Mouse (Mus musculus) heart, adult 2 months (tissue): ENCODE measurements around the gene Sgpp1.

Source experiments
- EP300 ChIP-seq: fragments of 200-500 bp; IDR thresholded peaks from 2 replicates; pipeline ENCODE4 v1.6.1; 2011; ENCODE audit warnings: low read depth, low read length, control low read depth; ENCODE audit not compliant: insufficient read depth
- POLR2A ChIP-seq: fragments of 200-500 bp; IDR thresholded peaks from 2 replicates; pipeline ENCODE4 v1.6.1; 2011; ENCODE audit warnings: mild to moderate bottlenecking, low read depth, low read length, control low read depth; ENCODE audit not compliant: insufficient read depth

DNA sequence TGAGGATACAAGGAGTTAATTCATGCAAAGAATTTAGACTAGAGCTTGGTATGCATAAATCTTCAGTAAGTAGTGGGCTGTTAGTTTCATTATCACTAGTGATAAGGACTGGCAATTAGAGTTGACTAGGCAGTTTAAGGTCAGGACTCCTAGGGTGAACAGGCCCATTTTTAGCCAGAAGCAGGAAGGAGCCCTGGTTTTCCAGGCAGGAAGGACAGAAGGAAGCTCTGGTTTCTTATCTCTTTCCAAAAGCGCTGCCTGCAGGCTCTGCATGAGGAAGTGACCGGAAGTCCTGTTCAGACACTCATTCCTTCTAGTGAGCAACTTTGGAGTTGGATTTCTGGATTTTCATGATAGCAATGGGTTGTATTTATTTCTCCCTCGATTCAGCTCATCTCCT is 30.2 kb upstream of the Sgpp1 start:
- TF ChIP-seq POLR2A = no peak
- no peak for TF ChIP-seq EP300
